Mouse (Mus musculus) heart, postnatal 0 days (tissue): ENCODE data around the gene Kif13a. TPM values are rescaled to one million over a fixed set of nuclear protein-coding genes. Genes with fewer than 3 reads are reported as not detected.

Experiments used
- ATAC-seq: fragments of 200-750 bp; cut with Nextera tagmentation; 2 replicates; pipeline ENCODE4 v1.8.0; 2017; ENCODE audit warnings: low read depth, moderate number of reproducible peaks, moderate library complexity; ENCODE audit not compliant: insufficient read depth
- DNase-seq: peaks from one replicate; pipeline ENCODE4 v3.0.0-alpha.2; 2016; ENCODE audit warnings: low spot score
- H3K27ac ChIP-seq: fragments of 300-500 bp; sonication (generic); 2 replicates; pipeline ENCODE4 v1.5.1; 2014; ENCODE audit warnings: low read depth, mild to moderate bottlenecking
- H3K27me3 ChIP-seq: fragments of 300-500 bp; sonication (generic); 2 replicates; pipeline ENCODE4 v1.6.1; 2014; ENCODE audit warnings: low read length, mixed read lengths; ENCODE audit not compliant: control insufficient read depth, insufficient read depth
- H3K36me3 ChIP-seq: fragments of 300-500 bp; sonication (generic); replicated peaks from 2 replicates; pipeline ENCODE4 v1.6.1; 2014; ENCODE audit warnings: low read length, mixed read lengths; ENCODE audit not compliant: control insufficient read depth, insufficient read depth
- H3K4me1 ChIP-seq: fragments of 300-500 bp; sonication (generic); 2 replicates; pipeline ENCODE4 v1.6.1; 2014; ENCODE audit warnings: antibody characterized with exemption; ENCODE audit not compliant: control insufficient read depth, insufficient read depth
- H3K4me2 ChIP-seq: fragments of 300-500 bp; sonication (generic); 2 replicates; pipeline ENCODE4 v1.6.1; 2014; ENCODE audit warnings: low read depth, mild to moderate bottlenecking, low read length, moderate library complexity
- H3K4me3 ChIP-seq: fragments of 300-500 bp; sonication (generic); 2 replicates; pipeline ENCODE4 v1.5.1; 2014; ENCODE audit warnings: low read depth, low read length
- H3K9ac ChIP-seq: fragments of 300-500 bp; sonication (generic); replicated peaks from 2 replicates; pipeline ENCODE4 v1.6.1; 2014; ENCODE audit warnings: low read depth, low read length, mixed read lengths
- H3K9me3 ChIP-seq: fragments of 300-500 bp; sonication (generic); replicated peaks from 2 replicates; pipeline ENCODE4 v1.6.1; 2016; ENCODE audit warnings: low read length; ENCODE audit not compliant: control insufficient read depth
- CTCF ChIP-seq: IDR thresholded peaks from 2 replicates; pipeline ENCODE4 v1.5.1; 2016; ENCODE audit warnings: antibody characterized with exemption, control low read depth, low read depth
- EP300 ChIP-seq: IDR thresholded peaks from 2 replicates; pipeline ENCODE4 v1.6.1; 2016; ENCODE audit warnings: antibody characterized with exemption, low read depth
- WGBS: fragments of 180-500 bp; shearing (Covaris S2); extraction: QIAGEN DNeasy Blood & Tissue Kit; methylation state at CpG from one replicate; pipeline ENCODE4 v1.1.7; 2014; 5-methylcytosine and 5-hydroxymethylcytosine counted together
- polyA plus RNA-seq: library from polyadenylated mRNA; unstranded; fragments of >200 nt; fragmentation: Nextera tagmentation; extraction: Ambion mirVana; gene quantifications from 2 replicates; pipeline ENCODE4 v1.2.1, GENCODE M21; 2015
- total RNA-seq: library from RNA; depleted of rRNA; stranded (reverse); fragments of >200 nt; gene quantifications from 2 replicates; pipeline ENCODE4 v1.2.3, GENCODE M21; 2014; ENCODE audit warnings: low replicate concordance

Kif13a gene
- total and polyA plus RNA-seq, 2 experiments from 2014 or later, result 36.7 to 81.8 TPM

- DNase-seq (no peak), ATAC-seq (no peak)
- Histone ChIP-seq H3K9me3 (0 out of 2 replicates have a peak, but pooled peaks cover 6% of the 10 kb centered on the region), H3K4me1 (no peaks in the 10 kb centered on the region), H3K4me3 (no peak overlapping the region), H3K4me2 (no peak overlapping the region), H3K9ac (no peak overlapping the region), H3K27me3 (no peaks in the 10 kb centered on the region), H3K27ac (no peak overlapping the region), H3K36me3 (no peaks in the 10 kb centered on the region)
- peak; percentile 15; the same call in 1 of the 2 replicates for TF ChIP-seq CTCF
- TF ChIP-seq EP300, result no peak
- WGBS, result 84% methylated on average over 2 of the region's 2 CpGs
Observed at GRCm38 (mm10) chr13:46968626-46969025, 39.0 kb upstream of the Kif13a start.

GRCm38 (mm10) chr13:46967308-46967707 lies 37.6 kb upstream of the Kif13a start:
- Histone ChIP-seq H3K4me3 (no peak overlapping the region), H3K36me3 (no peaks in the 10 kb centered on the region), H3K27me3 (no peaks in the 10 kb centered on the region), H3K9me3 (0 out of 2 replicates have a peak, but pooled peaks cover 6% of the 10 kb centered on the region), H3K9ac (no peak overlapping the region), H3K4me1 (no peaks in the 10 kb centered on the region), H3K27ac (no peak overlapping the region), H3K4me2 (no peak overlapping the region)
- TF ChIP-seq EP300, result no peak
- peak; percentile 27 for TF ChIP-seq CTCF
- no peak for ATAC-seq
- 75% methylated on average over 4 of the region's 4 CpGs for WGBS
- DNase-seq, result no peak

- Histone ChIP-seq H3K27me3 (no peaks in the 10 kb centered on the region), H3K4me1 (no peaks in the 10 kb centered on the region), H3K9ac (no peak overlapping the region), H3K27ac (no peak overlapping the region), H3K4me3 (no peak overlapping the region), H3K36me3 (no peaks in the 10 kb centered on the region), H3K9me3 (0 out of 2 replicates have a peak, but pooled peaks cover 6% of the 10 kb centered on the region), H3K4me2 (no peak overlapping the region)
- DNase-seq, result no peak
- WGBS, result 83% methylated on average over 7 of the region's 7 CpGs
- no peak for ATAC-seq
- no peak for TF ChIP-seq EP300
- no peak for TF ChIP-seq CTCF
Observed at GRCm38 (mm10) chr13:46960878-46961474, 31.3 kb upstream of the Kif13a start.

GRCm38 (mm10) chr13:46959139-46959538 lies 29.5 kb upstream of the Kif13a start:
- H3K4me1 ChIP-seq, result no peaks in the 10 kb centered on the region
- WGBS, result 79% methylated on average over 5 of the region's 5 CpGs
- ATAC-seq (no peak), DNase-seq (peak; percentile 7)
- no peak for TF ChIP-seq CTCF
- TF ChIP-seq EP300, result no peak
- H3K9ac ChIP-seq, result no peak overlapping the region
- no peak overlapping the region for H3K4me2 ChIP-seq
- no peaks in the 10 kb centered on the region for H3K27me3 ChIP-seq
- H3K27ac ChIP-seq, result no peak overlapping the region
- no peak overlapping the region for H3K4me3 ChIP-seq
- H3K9me3 ChIP-seq, result 0 out of 2 replicates have a peak, but pooled peaks cover under 1% of the 10 kb centered on the region
- no peaks in the 10 kb centered on the region for H3K36me3 ChIP-seq

GRCm38 (mm10) chr13:46951212-46951611 lies 21.5 kb upstream of the Kif13a start:
- Histone ChIP-seq H3K4me1 (no peaks in the 10 kb centered on the region), H3K27me3 (no peaks in the 10 kb centered on the region), H3K9ac (no peak overlapping the region), H3K4me2 (peak overlapping the region; percentile 33; the same call in 1 of the 2 replicates), H3K36me3 (no peaks in the 10 kb centered on the region), H3K9me3 (no peaks in the 10 kb centered on the region), H3K27ac (no peak overlapping the region), H3K4me3 (no peak overlapping the region)
- TF ChIP-seq EP300, result no peak
- TF ChIP-seq CTCF, result no peak
- 48% methylated on average over 15 of the region's 15 CpGs for WGBS
- ATAC-seq (no peak), DNase-seq (no peak)

GRCm38 (mm10) chr13:46949741-46950140 lies 20.1 kb upstream of the Kif13a start:
- H3K27ac ChIP-seq, result no peak overlapping the region
- 78% methylated on average over 2 of the region's 2 CpGs for WGBS
- no peak for ATAC-seq
- no peak overlapping the region for H3K9ac ChIP-seq
- H3K4me1 ChIP-seq, result no peaks in the 10 kb centered on the region
- TF ChIP-seq EP300, result no peak
- TF ChIP-seq CTCF, result no peak
- no peaks in the 10 kb centered on the region for H3K9me3 ChIP-seq
- DNase-seq, result no peak
- no peaks in the 10 kb centered on the region for H3K27me3 ChIP-seq
- H3K36me3 ChIP-seq, result no peaks in the 10 kb centered on the region
- no peak overlapping the region for H3K4me3 ChIP-seq
- H3K4me2 ChIP-seq, result no peak overlapping the region
